Mouse (Mus musculus): ENCODE results near the gene Vps13d. TPM values are rescaled to one million over a fixed set of nuclear protein-coding genes. Genes with fewer than 3 reads are reported as not detected.

The Vps13d gene
- polyA plus RNA-seq, 1 experiment, result 23.5 TPM

DNA sequence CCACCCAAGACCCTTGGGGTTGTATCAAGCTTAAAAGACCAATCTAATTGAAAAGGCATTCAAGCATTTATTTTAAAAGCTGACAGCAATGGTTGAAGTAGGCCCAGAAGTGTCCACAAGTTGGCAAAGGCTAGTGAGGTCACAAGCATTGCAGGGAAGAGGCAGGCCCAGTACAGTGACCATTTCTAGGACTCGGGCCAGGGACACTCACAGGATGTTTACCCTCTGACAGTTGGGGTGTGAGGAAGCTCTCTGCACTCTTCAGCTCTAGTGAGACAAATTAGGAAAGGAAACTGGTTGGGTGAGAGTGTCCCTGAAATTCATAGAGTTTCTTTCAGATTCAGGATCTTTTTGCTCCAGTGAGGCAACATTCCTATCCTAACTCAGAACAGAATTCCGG, 177.1 kb downstream of the Vps13d start:
- no peaks in the 10 kb centered on the region; the same call in 1 of the 2 replicates for H3K36me3 ChIP-seq (ENCODE audit: control insufficient read depth, insufficient read depth, low read length)
- no peaks in the 10 kb centered on the region for H3K27me3 ChIP-seq (ENCODE audit: control insufficient read depth, insufficient read depth, low read length)
- no peak for DNase-seq
- WGBS, result 64% methylated on average over 2 of the region's 2 CpGs
- TF ChIP-seq CTCF (IDR thresholded peaks at IDR 0.05; ENCODE audit: borderline replicate concordance, control insufficient read depth, extremely low read depth, insufficient read depth, low read length, poor library complexity) (no peak), POLR2A (IDR thresholded peaks at IDR 0.05; ENCODE audit: control insufficient read depth, extremely low read depth, insufficient read depth, low read length, poor library complexity) (no peak)
- H3K27ac ChIP-seq (ENCODE audit: control insufficient read depth, insufficient read depth, low read length), result peak overlapping the region; percentile 46
- peaks cover 49% of the 10 kb centered on the region for H3K4me1 ChIP-seq (replicated peaks; ENCODE audit: control insufficient read depth, insufficient read depth, low read length)
- no peak overlapping the region for H3K4me3 ChIP-seq (ENCODE audit: control insufficient read depth, insufficient read depth, low read length)

DNA sequence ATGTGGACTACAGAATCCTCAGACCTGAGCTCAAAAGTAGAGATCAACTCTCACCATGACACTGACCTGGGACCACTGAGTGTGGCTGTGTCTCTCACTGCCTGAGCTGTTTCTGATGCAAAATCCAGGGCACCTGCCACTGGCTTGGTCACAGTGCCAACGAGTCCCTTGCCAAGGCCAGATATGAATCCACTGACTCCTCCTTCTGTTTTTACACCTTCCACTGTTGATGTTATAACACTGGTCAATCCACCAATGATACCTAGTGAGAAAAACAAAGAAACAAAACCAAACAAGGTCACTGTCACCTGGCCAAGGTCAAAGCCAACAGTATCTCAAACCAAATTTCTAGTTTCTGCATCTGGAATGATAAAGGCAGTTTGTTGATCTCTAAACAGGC, 178.1 kb downstream of the Vps13d start:
- H3K36me3 ChIP-seq (ENCODE audit: control insufficient read depth, insufficient read depth, low read length), result no peaks in the 10 kb centered on the region; the same call in 1 of the 2 replicates
- WGBS, result 93% methylated on average over 1 of the region's 1 CpGs
- no peak for DNase-seq
- no peak overlapping the region for H3K27ac ChIP-seq (ENCODE audit: control insufficient read depth, insufficient read depth, low read length)
- peaks cover 47% of the 10 kb centered on the region for H3K4me1 ChIP-seq (replicated peaks; ENCODE audit: control insufficient read depth, insufficient read depth, low read length)
- H3K27me3 ChIP-seq (ENCODE audit: control insufficient read depth, insufficient read depth, low read length), result no peaks in the 10 kb centered on the region
- TF ChIP-seq POLR2A (IDR thresholded peaks at IDR 0.05; ENCODE audit: control insufficient read depth, extremely low read depth, insufficient read depth, low read length, poor library complexity) (no peak), CTCF (IDR thresholded peaks at IDR 0.05; ENCODE audit: borderline replicate concordance, control insufficient read depth, extremely low read depth, insufficient read depth, low read length, poor library complexity) (no peak)
- no peak overlapping the region for H3K4me3 ChIP-seq (ENCODE audit: control insufficient read depth, insufficient read depth, low read length)

DNA sequence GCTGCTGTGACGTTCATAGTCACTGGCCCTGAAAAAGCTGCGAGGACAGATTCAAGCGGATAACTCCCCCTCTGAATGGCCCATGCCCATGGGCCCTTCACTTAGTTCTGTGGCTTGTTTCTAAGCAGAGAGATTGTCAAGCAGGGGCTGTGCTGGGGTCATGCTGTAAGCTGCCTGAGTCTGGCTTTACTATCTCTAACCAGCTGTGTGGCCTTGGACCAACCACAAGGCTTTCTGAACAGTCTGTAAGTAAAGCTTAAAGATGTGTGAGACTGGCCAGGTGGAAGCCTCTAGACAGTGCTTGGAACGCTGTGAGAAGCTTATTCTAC, 180.2 kb downstream of the Vps13d start:
- Histone ChIP-seq H3K27ac (ENCODE audit: control insufficient read depth, insufficient read depth, low read length) (peak overlapping the region; percentile 1; the same call in 1 of the 2 replicates), H3K36me3 (ENCODE audit: control insufficient read depth, insufficient read depth, low read length) (no peaks in the 10 kb centered on the region; the same call in 1 of the 2 replicates), H3K4me1 (replicated peaks; ENCODE audit: control insufficient read depth, insufficient read depth, low read length) (peaks cover 47% of the 10 kb centered on the region), H3K27me3 (ENCODE audit: control insufficient read depth, insufficient read depth, low read length) (no peaks in the 10 kb centered on the region), H3K4me3 (ENCODE audit: control insufficient read depth, insufficient read depth, low read length) (no peak overlapping the region)
- TF ChIP-seq POLR2A (IDR thresholded peaks at IDR 0.05; ENCODE audit: control insufficient read depth, extremely low read depth, insufficient read depth, low read length, poor library complexity) (no peak), CTCF (IDR thresholded peaks at IDR 0.05; ENCODE audit: borderline replicate concordance, control insufficient read depth, extremely low read depth, insufficient read depth, low read length, poor library complexity) (no peak)
- no peak for DNase-seq
- WGBS, result 92% methylated on average over 4 of the region's 4 CpGs

DNA sequence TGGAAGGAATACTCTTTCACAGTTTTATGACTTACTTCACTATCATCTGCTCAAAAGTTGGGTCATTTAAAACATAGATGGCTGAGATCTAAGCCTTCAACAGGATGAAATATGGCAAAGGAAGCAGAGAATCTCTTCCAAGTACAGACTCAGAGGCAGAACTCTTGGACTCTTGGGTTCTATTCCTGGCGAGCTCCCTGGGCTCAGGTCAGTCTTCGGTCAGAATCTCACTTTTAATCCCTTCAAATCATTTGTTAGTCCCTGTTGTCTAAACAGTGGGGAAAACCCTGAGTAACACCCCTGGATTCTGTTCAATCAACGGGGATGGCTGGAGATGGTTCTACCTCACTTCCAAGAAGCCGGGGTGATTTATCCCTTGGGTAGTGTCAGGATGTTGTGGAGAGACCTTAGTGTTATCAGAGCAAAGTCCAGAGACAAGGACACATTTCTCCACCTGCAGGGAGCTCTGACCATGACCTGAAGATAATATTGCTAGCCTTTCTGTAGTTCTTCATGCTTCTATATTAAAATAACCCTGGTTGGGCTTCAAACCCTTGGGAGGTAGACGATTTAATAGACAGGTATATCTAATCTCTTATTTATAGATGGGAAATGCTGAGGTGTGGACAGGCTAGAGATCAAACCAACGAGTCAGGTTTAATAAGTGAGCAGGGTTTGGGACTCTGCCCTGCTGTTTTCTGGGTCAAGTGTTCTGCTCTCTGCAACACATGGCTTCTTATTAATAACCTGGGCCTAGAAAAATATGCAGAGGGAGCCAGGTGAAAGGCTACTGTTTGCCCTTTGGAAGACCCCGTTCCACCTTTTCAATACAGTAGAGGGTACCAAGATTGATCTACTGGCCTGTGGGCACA, 180.8 kb downstream of the Vps13d start:
- Histone ChIP-seq H3K4me1 (replicated peaks; ENCODE audit: control insufficient read depth, insufficient read depth, low read length) (peaks cover 47% of the 10 kb centered on the region), H3K36me3 (ENCODE audit: control insufficient read depth, insufficient read depth, low read length) (no peaks in the 10 kb centered on the region; the same call in 1 of the 2 replicates), H3K27me3 (ENCODE audit: control insufficient read depth, insufficient read depth, low read length) (no peaks in the 10 kb centered on the region), H3K4me3 (ENCODE audit: control insufficient read depth, insufficient read depth, low read length) (no peak overlapping the region), H3K27ac (ENCODE audit: control insufficient read depth, insufficient read depth, low read length) (peak overlapping the region; percentile 1; the same call in 1 of the 2 replicates)
- TF ChIP-seq POLR2A (IDR thresholded peaks at IDR 0.05; ENCODE audit: control insufficient read depth, extremely low read depth, insufficient read depth, low read length, poor library complexity), result no peak
- TF ChIP-seq CTCF (IDR thresholded peaks at IDR 0.05; ENCODE audit: borderline replicate concordance, control insufficient read depth, extremely low read depth, insufficient read depth, low read length, poor library complexity), result no peak
- DNase-seq, result no peak
- whole genome bisulfite sequencing, result 93% methylated on average over 7 of the region's 7 CpGs

DNA sequence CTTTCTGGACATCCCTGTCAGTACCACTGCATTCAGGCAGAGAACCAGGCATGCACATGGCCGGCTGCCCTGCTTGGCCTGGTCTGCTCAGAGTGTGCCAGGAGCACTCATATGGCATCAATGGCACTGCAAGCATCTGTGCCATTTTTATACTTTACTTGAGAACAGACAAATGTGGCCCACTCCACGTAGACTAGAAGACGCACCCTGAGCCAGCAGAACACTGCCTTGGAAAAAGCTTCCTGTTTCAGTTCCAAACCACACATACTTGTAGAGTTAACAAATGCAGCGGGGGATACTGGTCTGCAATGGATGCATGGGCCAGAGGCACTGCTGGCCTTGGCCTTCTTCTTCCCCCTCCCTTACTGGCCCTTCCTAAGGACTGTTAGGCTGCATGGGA, 181.6 kb downstream of the Vps13d start:
- WGBS, result 81% methylated on average over 4 of the region's 4 CpGs
- no peak overlapping the region for H3K4me3 ChIP-seq (ENCODE audit: control insufficient read depth, insufficient read depth, low read length)
- peak overlapping the region; percentile 63 for H3K27ac ChIP-seq (ENCODE audit: control insufficient read depth, insufficient read depth, low read length)
- no peak for DNase-seq
- H3K27me3 ChIP-seq (ENCODE audit: control insufficient read depth, insufficient read depth, low read length), result no peaks in the 10 kb centered on the region
- TF ChIP-seq CTCF (IDR thresholded peaks at IDR 0.05; ENCODE audit: borderline replicate concordance, control insufficient read depth, extremely low read depth, insufficient read depth, low read length, poor library complexity), result no peak
- no peak for TF ChIP-seq POLR2A (IDR thresholded peaks at IDR 0.05; ENCODE audit: control insufficient read depth, extremely low read depth, insufficient read depth, low read length, poor library complexity)
- H3K36me3 ChIP-seq (ENCODE audit: control insufficient read depth, insufficient read depth, low read length), result no peaks in the 10 kb centered on the region; the same call in 1 of the 2 replicates
- H3K4me1 ChIP-seq (replicated peaks; ENCODE audit: control insufficient read depth, insufficient read depth, low read length), result peaks cover 42% of the 10 kb centered on the region

DNA sequence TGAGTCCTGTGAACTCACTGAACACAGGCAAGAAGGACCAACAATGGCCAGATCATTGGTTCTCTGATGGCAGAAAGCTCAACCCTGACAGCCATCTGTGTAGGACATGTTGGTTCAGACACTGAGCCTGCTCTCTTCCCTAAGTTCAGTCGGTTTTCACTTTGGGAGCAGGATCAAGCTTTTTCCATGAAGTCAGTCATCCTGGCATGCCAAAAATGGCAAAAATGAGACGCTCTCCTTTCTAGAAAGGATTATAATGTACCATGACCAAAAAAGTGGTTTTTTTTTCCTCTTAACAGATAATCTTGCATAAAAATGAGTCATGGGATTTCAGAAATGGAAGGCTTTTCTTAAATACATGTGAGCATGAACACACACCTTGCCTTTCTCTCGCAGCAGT, 183.6 kb downstream of the Vps13d start:
- Histone ChIP-seq H3K27ac (ENCODE audit: control insufficient read depth, insufficient read depth, low read length) (no peak overlapping the region; the same call in 1 of the 2 replicates), H3K36me3 (ENCODE audit: control insufficient read depth, insufficient read depth, low read length) (no peaks in the 10 kb centered on the region; the same call in 1 of the 2 replicates), H3K4me3 (ENCODE audit: control insufficient read depth, insufficient read depth, low read length) (no peak overlapping the region), H3K27me3 (ENCODE audit: control insufficient read depth, insufficient read depth, low read length) (no peaks in the 10 kb centered on the region), H3K4me1 (replicated peaks; ENCODE audit: control insufficient read depth, insufficient read depth, low read length) (peaks cover 36% of the 10 kb centered on the region)
- no peak for TF ChIP-seq CTCF (IDR thresholded peaks at IDR 0.05; ENCODE audit: borderline replicate concordance, control insufficient read depth, extremely low read depth, insufficient read depth, low read length, poor library complexity)
- no peak for TF ChIP-seq POLR2A (IDR thresholded peaks at IDR 0.05; ENCODE audit: control insufficient read depth, extremely low read depth, insufficient read depth, low read length, poor library complexity)
- 93% methylated on average over 3 of the region's 3 CpGs for WGBS
- DNase-seq, result no peak
